Mouse (Mus musculus): ENCODE measurements around the gene Senp6.

The Senp6 gene

GRCm38 (mm10) chr9:80173629-80174028, 106.9 kb downstream of the Senp6 start:
- peak; percentile 46 to 56 for DNase-seq

- DNase-seq: peak; percentile 77 to 83
These were observed 110.2 kb downstream of the Senp6 start for GRCm38 (mm10) chr9:80176696-80177478.

GRCm38 (mm10) chr9:80178670-80179069, 112.0 kb downstream of the Senp6 start:
- peak in 1 of 2 experiments; percentile 29 for DNase-seq

- DNase-seq: peak in 1 of 2 experiments; percentile 1
These were observed 113.0 kb downstream of the Senp6 start for GRCm38 (mm10) chr9:80179688-80180087.

- peak; percentile 47 to 52 for DNase-seq
These were observed 114.1 kb downstream of the Senp6 start for GRCm38 (mm10) chr9:80180771-80181170.

GRCm38 (mm10) chr9:80181692-80182091, 115.0 kb downstream of the Senp6 start:
- no peak for DNase-seq

GRCm38 (mm10) chr9:80184138-80184537, 117.4 kb downstream of the Senp6 start:
- DNase-seq: peak in 1 of 2 experiments; percentile 42

- DNase-seq: no peak
These were observed 119.0 kb downstream of the Senp6 start for GRCm38 (mm10) chr9:80185737-80186136.

- no peak for DNase-seq
These were observed 120.0 kb downstream of the Senp6 start for GRCm38 (mm10) chr9:80186693-80187092.

GRCm38 (mm10) chr9:80188324-80188893, 121.7 kb downstream of the Senp6 start:
- DNase-seq: peak in 1 of 2 experiments; percentile 38

- peak in 1 of 2 experiments; percentile 46 for DNase-seq
These were observed 124.5 kb downstream of the Senp6 start for GRCm38 (mm10) chr9:80191240-80191639.

- DNase-seq: peak; percentile 51 to 66
These were observed 125.6 kb downstream of the Senp6 start for GRCm38 (mm10) chr9:80192324-80192723.

GRCm38 (mm10) chr9:80194446-80194845, 127.7 kb downstream of the Senp6 start:
- peak in 1 of 2 experiments; percentile 9 for DNase-seq
